Mouse (Mus musculus) lung, embryonic 14.5 days (tissue): ENCODE data around the gene Tnfrsf1a. TPM values are rescaled to one million over a fixed set of nuclear protein-coding genes. Genes with fewer than 3 reads are reported as not detected.
A peak's percentile ranks its signal among the peaks of the same experiment; 100 is the strongest.

Experiments used
- ATAC-seq: fragments of 200-750 bp; cut with Nextera tagmentation; 2 replicates; pipeline ENCODE4 v1.8.0; 2017; ENCODE audit warnings: mild to moderate bottlenecking, moderate TSS enrichment, moderate library complexity; ENCODE audit not compliant: insufficient read depth
- DNase-seq: peaks from one replicate; pipeline ENCODE4 v3.0.0-alpha.2; 2015
- H3K27ac ChIP-seq: fragments of 300-500 bp; sonication (generic); 2 replicates; pipeline ENCODE4 v1.5.1; 2014; ENCODE audit warnings: low read depth, mild to moderate bottlenecking, moderate library complexity
- H3K27me3 ChIP-seq: fragments of 300-500 bp; sonication (generic); 2 replicates; pipeline ENCODE4 v1.6.1; 2014; ENCODE audit warnings: low read length, control low read depth; ENCODE audit not compliant: insufficient read depth
- H3K36me3 ChIP-seq: fragments of 300-500 bp; sonication (generic); 2 replicates; pipeline ENCODE4 v1.6.1; 2014; ENCODE audit warnings: control low read depth; ENCODE audit not compliant: insufficient read depth
- H3K4me1 ChIP-seq: fragments of 300-500 bp; sonication (generic); 2 replicates; pipeline ENCODE4 v1.6.1; 2014; ENCODE audit warnings: antibody characterized with exemption, control low read depth; ENCODE audit not compliant: insufficient read depth
- H3K4me2 ChIP-seq: fragments of 300-500 bp; sonication (generic); 2 replicates; pipeline ENCODE4 v1.6.1; 2014; ENCODE audit warnings: mild to moderate bottlenecking
- H3K4me3 ChIP-seq: fragments of 300-500 bp; sonication (generic); 2 replicates; pipeline ENCODE4 v1.5.1; 2014; ENCODE audit warnings: low read depth, low read length
- H3K9ac ChIP-seq: fragments of 300-500 bp; sonication (generic); 2 replicates; pipeline ENCODE4 v1.6.1; 2014
- H3K9me3 ChIP-seq: fragments of 300-500 bp; sonication (generic); 2 replicates; pipeline ENCODE4 v1.6.1; 2016; ENCODE audit warnings: low read depth, low read length, control low read depth
- CTCF ChIP-seq: IDR thresholded peaks from 2 replicates; pipeline ENCODE4 v1.5.1; 2016; ENCODE audit warnings: antibody characterized with exemption, low read depth
- WGBS: fragments of 180-500 bp; shearing (Covaris S2); extraction: QIAGEN DNeasy Blood & Tissue Kit; methylation state at CpG from one replicate; pipeline ENCODE4 v1.1.7; 2014; 5-methylcytosine and 5-hydroxymethylcytosine counted together
- polyA plus RNA-seq: library from polyadenylated mRNA; unstranded; fragments of >200 nt; fragmentation: Nextera tagmentation; extraction: Ambion mirVana; gene quantifications from 2 replicates; pipeline ENCODE4 v1.2.1, GENCODE M21; 2014

Gene Tnfrsf1a
- polyA plus RNA-seq, 1 experiment from 2014 or later, result 82.5 TPM

GRCm38 (mm10) chr6:125338791-125339660 lies 10.1 kb upstream of the Tnfrsf1a start:
- Histone ChIP-seq H3K27me3 (no peaks in the 10 kb centered on the region), H3K9ac (no peak overlapping the region), H3K27ac (peak overlapping the region; percentile 77), H3K4me3 (no peak overlapping the region), H3K36me3 (no peaks in the 10 kb centered on the region), H3K9me3 (no peaks in the 10 kb centered on the region), H3K4me1 (no peaks in the 10 kb centered on the region; the same call in 1 of the 2 replicates), H3K4me2 (no peak overlapping the region)
- no peak for ATAC-seq
- 58% methylated on average over 9 of the region's 9 CpGs for WGBS
- no peak for DNase-seq
- TF ChIP-seq CTCF, result no peak

GRCm38 (mm10) chr6:125340244-125340643 lies 8.9 kb upstream of the Tnfrsf1a start:
- no peak overlapping the region for H3K9ac ChIP-seq
- H3K4me3 ChIP-seq, result no peak overlapping the region
- DNase-seq, result peak; percentile 45
- H3K27me3 ChIP-seq, result no peaks in the 10 kb centered on the region
- H3K4me2 ChIP-seq, result no peak overlapping the region
- TF ChIP-seq CTCF, result no peak
- WGBS, result 66% methylated on average over 5 of the region's 5 CpGs
- no peaks in the 10 kb centered on the region for H3K9me3 ChIP-seq
- no peaks in the 10 kb centered on the region; the same call in 1 of the 2 replicates for H3K4me1 ChIP-seq
- peak overlapping the region; percentile 77 for H3K27ac ChIP-seq
- no peak for ATAC-seq
- no peaks in the 10 kb centered on the region for H3K36me3 ChIP-seq

- whole genome bisulfite sequencing, result 70% methylated on average over 3 of the region's 3 CpGs
- Histone ChIP-seq H3K36me3 (no peaks in the 10 kb centered on the region), H3K27ac (no peak overlapping the region), H3K9me3 (no peaks in the 10 kb centered on the region), H3K4me2 (no peak overlapping the region), H3K4me1 (no peaks in the 10 kb centered on the region; the same call in 1 of the 2 replicates), H3K9ac (no peak overlapping the region), H3K27me3 (no peaks in the 10 kb centered on the region), H3K4me3 (no peak overlapping the region)
- ATAC-seq, result no peak
- DNase-seq, result no peak
- TF ChIP-seq CTCF, result no peak
Observed at GRCm38 (mm10) chr6:125342198-125342597, 7.0 kb upstream of the Tnfrsf1a start.

GRCm38 (mm10) chr6:125344084-125344483 lies 5.1 kb upstream of the Tnfrsf1a start:
- ATAC-seq (peak; percentile 47; the same call in 1 of the 2 replicates), DNase-seq (peak; percentile 65)
- H3K36me3 ChIP-seq, result no peaks in the 10 kb centered on the region
- peaks cover 4% of the 10 kb centered on the region; the same call in 1 of the 2 replicates for H3K4me1 ChIP-seq
- WGBS, result 13% methylated on average over 8 of the region's 8 CpGs
- H3K27me3 ChIP-seq, result no peaks in the 10 kb centered on the region
- H3K9ac ChIP-seq, result peak overlapping the region; percentile 23; the same call in 1 of the 2 replicates
- H3K27ac ChIP-seq, result peak overlapping the region; percentile 20; the same call in 1 of the 2 replicates
- H3K4me3 ChIP-seq, result no peak overlapping the region
- no peaks in the 10 kb centered on the region for H3K9me3 ChIP-seq
- no peak overlapping the region for H3K4me2 ChIP-seq
- no peak for TF ChIP-seq CTCF

GRCm38 (mm10) chr6:125344866-125345265 lies 4.3 kb upstream of the Tnfrsf1a start:
- Histone ChIP-seq H3K4me2 (no peak overlapping the region), H3K27me3 (no peaks in the 10 kb centered on the region), H3K9me3 (no peaks in the 10 kb centered on the region), H3K4me3 (no peak overlapping the region), H3K36me3 (no peaks in the 10 kb centered on the region), H3K4me1 (peaks cover 6% of the 10 kb centered on the region; the same call in 1 of the 2 replicates), H3K9ac (no peak overlapping the region), H3K27ac (no peak overlapping the region)
- WGBS, result 51% methylated on average over 4 of the region's 4 CpGs
- no peak for ATAC-seq
- no peak for TF ChIP-seq CTCF
- no peak for DNase-seq

GRCm38 (mm10) chr6:125345625-125346024 lies 3.5 kb upstream of the Tnfrsf1a start:
- no peak overlapping the region for H3K4me2 ChIP-seq
- H3K36me3 ChIP-seq, result no peaks in the 10 kb centered on the region
- peaks cover 6% of the 10 kb centered on the region; the same call in 1 of the 2 replicates for H3K4me1 ChIP-seq
- ATAC-seq (no peak), DNase-seq (no peak)
- no peak for TF ChIP-seq CTCF
- H3K27ac ChIP-seq, result no peak overlapping the region
- no peak overlapping the region for H3K4me3 ChIP-seq
- no peaks in the 10 kb centered on the region for H3K27me3 ChIP-seq
- H3K9ac ChIP-seq, result no peak overlapping the region
- 48% methylated on average over 1 of the region's 1 CpGs for WGBS
- H3K9me3 ChIP-seq, result no peaks in the 10 kb centered on the region

- ATAC-seq (no peak), DNase-seq (no peak)
- H3K4me2 ChIP-seq, result no peak overlapping the region
- no peak overlapping the region for H3K9ac ChIP-seq
- no peak for TF ChIP-seq CTCF
- H3K4me3 ChIP-seq, result no peak overlapping the region
- H3K9me3 ChIP-seq, result no peaks in the 10 kb centered on the region
- no peaks in the 10 kb centered on the region for H3K36me3 ChIP-seq
- WGBS, result 62% methylated on average over 2 of the region's 2 CpGs
- H3K4me1 ChIP-seq, result peaks cover 6% of the 10 kb centered on the region; the same call in 1 of the 2 replicates
- H3K27me3 ChIP-seq, result no peaks in the 10 kb centered on the region
- no peak overlapping the region for H3K27ac ChIP-seq
Observed at GRCm38 (mm10) chr6:125346029-125346428, 3.1 kb upstream of the Tnfrsf1a start.
